Mouse (Mus musculus) testis, postnatal 14 days (tissue): Measurements from ENCODE around the gene Ifi211.
"Not testable (repeated sequence)": the region's sequence is repeated elsewhere in the genome, so short reads cannot be mapped to it uniquely, and the experiment has no call there.

ENCODE experiments used
- DNase-seq: peaks from one replicate; pipeline ENCODE4 v3.0.0; 2021; ENCODE audit warnings: low spot score

Ifi211 gene

DNA sequence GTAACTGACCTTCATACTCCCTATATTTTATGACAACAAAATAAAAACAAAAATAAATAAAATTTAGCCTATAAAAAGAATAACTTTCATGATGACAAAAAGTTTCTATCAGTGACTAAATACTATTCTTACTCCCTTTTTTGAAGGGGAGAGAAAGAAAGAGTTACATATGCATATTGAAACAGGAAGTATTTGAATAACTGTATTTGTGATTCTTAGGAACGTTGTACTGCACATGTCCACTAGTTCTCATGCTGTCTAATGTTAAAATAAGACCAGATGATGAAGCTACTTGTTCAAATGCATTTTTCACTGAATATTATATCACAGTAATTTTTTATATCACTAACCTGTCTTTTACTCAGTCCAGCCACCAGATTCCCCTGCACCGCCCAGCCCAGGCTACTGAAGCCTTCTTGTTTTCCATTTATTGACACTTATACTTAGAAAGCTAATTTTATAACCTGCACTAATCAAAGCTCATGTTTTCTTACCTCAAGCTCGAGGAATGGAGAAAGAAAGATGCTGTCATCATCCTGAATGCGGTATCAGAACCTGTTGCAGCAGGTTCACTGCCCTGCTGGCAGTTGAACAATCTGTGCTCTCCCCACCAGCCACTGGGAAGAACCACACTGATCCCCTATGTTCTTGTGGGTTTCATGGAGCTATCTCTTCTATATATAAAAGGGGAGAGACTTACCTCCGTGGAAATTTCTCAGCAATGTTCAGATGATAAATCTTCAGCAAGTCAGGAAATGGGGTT is 33.4 kb downstream of the Ifi211 start:
- DNase-seq, result not testable (repeated sequence)

DNA sequence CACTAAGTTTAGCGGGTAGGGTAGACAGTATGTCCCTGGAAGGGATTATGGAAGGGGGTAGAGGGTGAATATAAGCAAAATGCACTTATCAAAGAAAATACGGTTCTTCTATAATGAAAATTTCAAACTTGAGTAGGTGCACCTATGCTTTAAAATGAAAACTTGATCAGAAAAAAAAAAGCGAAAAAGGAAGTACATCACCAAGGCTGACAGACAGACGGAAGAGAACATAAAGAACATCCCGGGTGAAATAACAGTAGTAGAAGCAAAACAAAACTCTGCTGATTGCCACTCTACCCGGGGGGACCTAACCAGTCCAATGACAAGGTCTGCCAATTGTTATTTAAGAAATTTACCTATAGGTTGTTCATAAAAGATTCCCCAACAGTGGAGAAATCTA is 34.6 kb downstream of the Ifi211 start:
- DNase-seq, result not testable (repeated sequence)

DNA sequence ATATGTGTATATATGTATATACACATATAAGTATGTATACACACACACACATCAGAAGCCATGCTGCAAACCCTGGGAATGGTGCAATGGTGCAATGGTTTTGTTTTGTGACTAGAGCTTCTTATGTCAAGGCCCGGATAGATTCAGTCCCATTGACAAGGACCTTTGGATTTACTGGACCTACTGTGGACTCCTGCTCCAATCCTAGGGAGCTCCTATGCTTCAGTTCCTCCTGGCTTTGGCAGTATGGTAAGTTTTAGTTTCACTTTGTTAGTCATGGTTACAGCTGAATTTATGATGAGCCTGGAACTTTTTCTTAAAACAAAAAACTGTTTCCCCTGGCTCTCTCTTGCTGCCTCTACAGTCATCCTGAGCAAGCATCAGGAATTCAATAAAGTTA is 35.7 kb downstream of the Ifi211 start:
- not testable (repeated sequence) for DNase-seq

DNA sequence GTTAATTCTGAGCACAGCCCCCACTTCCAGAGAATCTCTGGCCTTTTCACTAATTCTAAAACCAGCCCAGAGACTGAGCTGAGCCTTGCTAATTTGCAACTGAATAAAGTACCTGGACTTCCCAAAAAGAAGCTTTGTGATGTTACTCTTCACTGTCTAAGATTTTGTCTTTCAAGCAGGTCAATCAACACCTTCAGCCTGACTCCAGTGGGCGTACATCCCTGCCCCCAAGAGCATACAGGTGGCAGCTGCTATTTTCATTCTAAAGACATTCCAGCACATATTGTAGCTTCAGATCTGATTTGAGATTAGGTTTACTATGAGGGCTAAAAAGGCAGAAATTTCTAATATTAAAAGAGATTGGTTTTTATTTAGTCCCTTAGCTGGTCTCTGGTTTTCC is 44.3 kb downstream of the Ifi211 start:
- DNase-seq, result not testable (repeated sequence)

GRCm38 (mm10) chr1:173866504-173866903 is 46.3 kb downstream of the Ifi211 start:
- DNase-seq, result no peak

DNA sequence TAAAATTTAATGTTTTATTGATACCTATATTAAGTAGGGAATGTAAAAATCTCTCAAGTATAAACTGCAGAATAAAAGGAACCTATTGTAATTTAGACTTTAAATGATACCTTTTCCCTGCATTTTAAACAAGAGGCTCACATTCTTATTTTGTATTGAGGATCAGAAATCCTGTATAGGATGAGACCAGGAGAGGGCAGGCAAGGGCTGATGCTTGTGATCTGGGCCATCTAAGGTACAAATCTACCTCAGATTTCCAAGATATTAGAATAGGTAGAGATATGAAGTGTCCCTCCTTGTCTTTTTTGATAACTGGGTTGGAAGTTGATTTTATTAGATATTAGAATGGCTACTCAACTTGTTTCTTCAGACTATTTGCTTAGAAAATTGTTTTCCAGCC is 59.1 kb downstream of the Ifi211 start:
- DNase-seq, result not testable (repeated sequence)

- DNase-seq, result not testable (repeated sequence)
Observed at GRCm38 (mm10) chr1:173852853-173853252, 60.0 kb downstream of the Ifi211 start.
